Mouse (Mus musculus): Measurements from ENCODE around the gene Unc5a.

Gene Unc5a

GRCm38 (mm10) chr13:54948531-54949493, at the start of gene Unc5a:
Gene Unc5a, plus strand, starts transcription at chr13:54949411.
- peak; percentile 81 to 88 for DNase-seq

GRCm38 (mm10) chr13:54912053-54912452, 37.2 kb upstream of the Unc5a start:
- DNase-seq, result peak in 1 of 2 experiments; percentile 41

DNA sequence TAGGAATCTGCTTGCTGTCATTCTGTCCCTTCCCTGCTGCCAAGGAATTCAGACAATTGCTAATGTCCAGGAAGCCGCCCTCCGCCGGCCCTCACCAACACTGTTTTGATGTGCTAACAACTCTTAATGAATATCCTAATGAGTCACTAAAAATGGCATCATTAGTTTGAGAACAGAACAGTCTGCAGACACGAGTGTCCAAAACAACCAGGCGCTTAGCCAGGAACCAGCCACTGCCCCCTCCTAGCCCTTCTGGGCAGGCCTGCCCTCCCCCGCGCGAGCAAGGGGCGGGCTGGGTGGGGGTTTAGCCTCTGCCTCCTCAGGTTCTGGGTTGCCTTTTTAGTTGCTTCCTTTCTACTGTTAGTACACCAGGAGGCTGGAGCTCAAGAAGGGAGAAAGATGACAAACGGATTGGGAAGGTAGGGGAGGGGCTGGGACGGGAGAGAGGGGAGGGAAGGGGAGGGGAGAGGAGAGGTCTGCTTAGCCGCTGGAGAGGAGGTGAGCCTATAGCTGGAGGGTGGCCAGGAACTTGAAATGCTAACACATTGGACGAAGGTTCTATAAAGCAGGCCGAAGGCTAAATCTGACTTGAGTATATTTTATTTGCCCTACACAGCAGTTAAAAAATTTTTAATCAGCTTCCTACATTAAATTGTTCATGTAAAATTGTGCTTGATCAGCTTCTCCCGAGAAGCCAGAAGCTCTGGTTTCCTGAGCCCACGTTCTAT, 36.2 kb upstream of the Unc5a start:
- peak in 1 of 2 experiments; percentile 50 for DNase-seq

- DNase-seq, result no peak
These were observed 32.6 kb upstream of the Unc5a start for GRCm38 (mm10) chr13:54916644-54917043.

- no peak for DNase-seq
These were observed 30.3 kb upstream of the Unc5a start for GRCm38 (mm10) chr13:54918910-54919309.

GRCm38 (mm10) chr13:54919666-54920065, 29.5 kb upstream of the Unc5a start:
- DNase-seq, result no peak

DNA sequence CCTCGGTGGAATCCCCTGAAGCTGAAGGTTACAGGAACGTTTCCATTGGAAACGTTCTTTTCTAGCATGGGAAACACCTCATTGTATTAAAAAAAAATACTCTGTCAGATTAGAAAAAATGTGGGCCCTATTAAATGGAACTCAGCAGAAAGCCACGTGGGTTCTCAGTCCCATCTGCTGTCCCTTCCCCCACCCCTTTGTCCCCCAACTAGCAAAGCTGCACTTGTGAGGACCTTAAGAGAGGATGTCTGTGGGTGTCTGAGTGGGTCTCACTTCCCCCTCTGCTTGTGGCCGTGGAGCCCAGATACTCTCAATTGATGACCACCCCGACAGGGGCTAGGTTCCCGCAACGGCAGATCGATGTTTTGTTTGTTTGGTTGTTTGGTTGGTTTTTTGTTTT, 27.5 kb upstream of the Unc5a start:
- no peak for DNase-seq

- DNase-seq, result peak in 1 of 2 experiments; percentile 65
These were observed 25.5 kb upstream of the Unc5a start for GRCm38 (mm10) chr13:54923705-54924104.

GRCm38 (mm10) chr13:54925466-54925865, 23.7 kb upstream of the Unc5a start:
- DNase-seq, result peak; percentile 57 to 59

DNA sequence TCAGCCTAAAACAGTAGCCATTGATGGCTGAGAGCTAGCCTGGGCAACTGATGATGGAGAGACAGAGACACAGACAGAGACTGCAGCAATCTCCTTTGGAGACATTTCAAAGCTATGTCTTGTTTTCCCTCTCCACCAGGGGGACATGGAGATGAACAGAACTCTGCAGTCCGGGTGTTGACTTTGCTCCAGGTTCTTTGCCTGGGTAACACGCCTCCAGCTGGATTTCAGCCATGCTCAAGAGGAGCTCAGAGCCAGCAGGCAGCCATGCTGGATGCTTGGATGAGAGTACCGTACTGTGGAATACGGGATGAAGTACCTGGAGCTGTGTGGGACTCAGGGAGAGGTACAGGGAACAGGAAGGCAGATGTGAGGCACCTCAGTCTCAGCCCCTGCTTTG, 22.6 kb upstream of the Unc5a start:
- DNase-seq, result peak; percentile 89

- no peak for DNase-seq
These were observed 19.1 kb upstream of the Unc5a start for GRCm38 (mm10) chr13:54930123-54930522.

DNA sequence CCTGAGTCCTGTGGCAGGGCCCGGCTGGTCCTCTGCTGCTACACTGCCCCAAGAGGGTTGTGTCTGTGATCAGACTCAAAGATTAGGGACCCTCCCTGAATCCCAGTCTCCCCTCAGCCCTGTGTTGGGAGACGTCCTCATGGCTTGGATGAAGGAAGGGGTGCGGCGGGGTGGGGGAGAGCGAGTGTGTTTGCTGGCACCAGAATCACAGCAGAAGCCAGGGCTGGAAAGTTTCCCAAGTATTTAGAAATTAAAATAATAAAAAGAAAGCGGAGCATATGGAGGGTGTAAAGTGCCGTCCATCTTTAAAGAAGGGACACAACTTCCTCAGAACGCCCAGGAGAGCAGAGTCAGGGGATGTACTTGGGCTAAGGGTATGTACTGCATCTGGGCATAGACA, 14.3 kb upstream of the Unc5a start:
- no peak for DNase-seq

GRCm38 (mm10) chr13:54936173-54936572, 13.0 kb upstream of the Unc5a start:
- DNase-seq, result peak; percentile 76 to 84

DNA sequence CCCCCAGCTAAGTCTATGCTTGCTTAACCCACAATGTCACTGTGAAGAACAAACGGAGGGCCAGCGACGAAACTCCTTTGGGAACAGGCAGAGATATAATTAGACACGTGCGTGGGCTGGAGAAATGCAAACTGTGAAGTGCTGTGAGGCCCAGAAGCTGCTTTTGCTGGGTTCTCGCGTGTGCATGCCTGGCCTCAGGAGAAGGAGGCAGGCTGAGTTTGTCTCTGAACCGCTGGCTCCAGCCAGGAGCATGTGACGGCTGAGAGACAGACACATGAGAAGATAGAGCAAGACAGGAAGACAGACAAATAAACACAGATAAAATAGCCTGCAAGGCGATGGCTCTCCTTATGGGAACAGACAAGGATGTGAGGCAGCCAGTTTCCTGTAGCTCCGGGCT, 11.3 kb upstream of the Unc5a start:
- no peak for DNase-seq

DNA sequence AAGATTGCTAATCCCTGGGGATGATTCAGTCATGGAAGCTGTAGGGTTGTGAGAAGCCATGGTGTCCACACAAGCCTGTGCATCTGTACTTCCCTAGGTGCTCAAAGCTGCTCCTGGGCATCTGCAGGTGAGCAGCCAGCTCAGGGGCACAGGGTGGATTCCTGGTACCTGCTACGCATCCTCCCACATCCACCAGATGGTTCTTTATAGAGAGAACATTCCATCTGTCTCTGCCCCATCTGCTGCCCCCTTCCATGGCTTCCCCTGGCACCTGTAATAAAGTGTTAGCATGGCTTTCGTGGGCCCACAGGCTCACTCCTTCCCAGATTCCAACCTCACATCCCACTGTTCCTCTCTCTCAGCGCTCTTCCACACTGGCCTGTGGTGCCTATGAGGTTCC, 10.7 kb upstream of the Unc5a start:
- DNase-seq, result no peak

DNA sequence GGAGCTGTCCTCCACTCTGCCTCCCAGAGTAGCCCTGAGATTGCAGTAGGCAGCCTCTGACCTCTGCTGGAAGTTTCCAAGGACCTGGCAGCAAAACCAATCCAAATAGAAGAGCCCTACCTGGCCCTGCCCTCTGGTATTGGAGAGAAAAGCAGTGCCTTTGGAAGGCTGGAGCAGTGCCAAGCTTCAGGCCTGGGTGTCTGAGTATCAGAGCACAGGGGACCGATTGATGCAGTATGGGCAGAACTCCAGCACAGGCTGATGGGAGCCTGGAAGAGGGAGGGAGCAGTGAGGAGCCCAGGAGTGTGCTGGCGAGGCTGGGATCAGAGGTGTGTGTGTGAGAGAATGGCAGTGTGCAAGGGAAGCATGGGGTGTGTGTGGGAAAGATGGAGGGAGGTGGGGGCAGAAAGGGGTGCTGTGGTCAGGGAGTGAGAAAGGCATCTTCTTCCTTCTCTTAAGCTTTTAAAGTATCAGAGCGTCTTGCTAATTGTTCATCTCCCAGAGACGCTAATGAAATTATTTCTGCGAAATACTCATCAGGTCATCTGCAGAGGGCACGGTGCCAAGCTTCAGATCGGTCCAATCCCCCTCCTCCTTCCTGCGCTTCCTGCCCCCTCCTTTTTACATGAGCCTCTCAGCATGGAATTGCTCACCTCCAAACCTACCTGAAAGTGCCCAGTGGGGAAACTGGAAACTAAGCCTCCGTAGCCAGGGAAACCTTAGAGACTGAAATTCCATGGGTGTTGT, 4.6 kb upstream of the Unc5a start:
- DNase-seq, result peak; percentile 64 to 78

GRCm38 (mm10) chr13:54945332-54945731, 3.9 kb upstream of the Unc5a start:
- DNase-seq, result no peak

DNA sequence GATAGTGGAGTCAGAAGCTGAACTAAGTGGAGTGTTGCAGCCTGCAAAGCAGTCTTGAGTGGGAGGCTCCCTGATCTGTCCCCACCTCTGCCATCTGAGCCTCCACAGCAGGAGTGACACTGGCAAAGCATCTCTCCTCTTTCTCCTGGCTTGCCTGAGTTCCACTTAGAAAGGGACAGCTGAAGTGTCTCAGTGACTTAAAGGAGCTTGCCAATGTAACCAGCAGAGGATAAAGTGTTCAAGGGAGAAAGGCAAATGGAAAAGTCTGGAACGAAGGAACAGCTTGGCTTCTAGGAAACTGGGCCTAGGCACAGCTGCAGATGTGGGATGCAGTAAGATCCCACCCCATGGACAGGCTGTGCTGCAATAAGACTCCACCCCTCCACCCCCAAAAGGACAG, 2.8 kb upstream of the Unc5a start:
- no peak for DNase-seq

- DNase-seq, result peak in 1 of 2 experiments; percentile 59
These were observed 381 bp downstream of the Unc5a start for GRCm38 (mm10) chr13:54949592-54949991.

DNA sequence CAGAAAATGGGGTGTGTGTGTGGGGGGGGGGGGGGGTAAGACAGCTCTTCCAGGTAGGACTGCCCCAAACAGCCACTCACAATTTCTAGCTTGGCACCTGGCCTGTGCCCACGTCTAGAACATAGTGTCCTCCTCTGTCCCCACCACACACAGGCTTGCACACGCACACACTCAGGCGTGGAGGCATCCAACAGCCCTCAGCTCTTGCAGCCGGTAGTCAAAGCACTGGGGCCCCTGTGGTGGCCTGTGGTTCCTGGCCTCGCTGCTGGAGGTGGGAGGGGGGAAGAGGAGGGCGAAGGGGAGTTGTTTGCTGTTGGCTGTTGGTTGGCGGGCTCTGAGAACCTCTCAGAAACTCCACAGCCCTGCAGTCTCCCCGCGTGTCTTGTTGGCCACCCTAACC, 920 bp downstream of the Unc5a start:
- DNase-seq, result peak in 1 of 2 experiments; percentile 59

DNA sequence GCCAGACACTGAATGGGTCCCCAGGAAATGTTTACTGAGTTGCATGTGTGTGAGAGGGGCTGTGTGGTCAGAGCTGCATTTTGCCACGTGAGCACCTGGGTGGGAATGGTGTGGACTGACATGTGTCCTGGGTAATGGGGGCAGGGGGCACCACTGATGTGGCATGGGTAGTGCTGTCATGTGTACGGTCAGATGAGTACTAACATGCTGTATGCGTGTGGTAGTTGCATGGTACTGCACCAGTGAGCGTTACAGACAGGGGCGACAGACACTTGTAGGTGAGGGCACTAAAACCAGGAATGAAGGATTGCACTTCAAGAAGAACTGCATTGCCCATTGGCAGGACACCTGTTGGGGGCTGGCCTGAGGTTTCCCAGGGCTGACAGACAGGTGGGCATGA, 2.0 kb downstream of the Unc5a start:
- DNase-seq, result no peak

DNA sequence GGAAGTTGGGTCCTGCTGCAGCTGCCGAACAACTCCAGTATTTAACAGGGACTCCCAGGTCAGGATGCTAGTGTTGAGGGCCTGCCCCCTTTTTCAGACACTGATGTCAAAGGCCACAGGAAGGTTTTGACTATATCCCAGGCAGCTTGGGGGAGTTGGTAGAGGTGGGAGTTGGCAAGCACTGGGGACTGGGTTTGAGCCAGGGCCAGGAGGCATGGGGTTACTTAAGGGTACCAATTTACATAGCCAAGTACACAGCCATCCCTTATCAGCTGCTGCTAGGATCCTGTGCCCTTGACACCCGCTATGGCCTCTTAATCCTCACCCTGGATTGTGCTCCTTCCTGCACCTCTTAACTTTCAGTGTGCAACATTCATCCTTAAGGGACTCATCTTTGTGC, 5.5 kb downstream of the Unc5a start:
- no peak for DNase-seq
